Mouse (Mus musculus): ENCODE data around the gene Zdhhc7. TPM values are rescaled to one million over a fixed set of nuclear protein-coding genes. Genes with fewer than 3 reads are reported as not detected.

Gene Zdhhc7
- total RNA-seq, 2 experiments from 2014 or later: 37.7 to 40.4 TPM

- DNase-seq (ENCODE audit: low spot score in 2 of 2): no peak
Observed at GRCm38 (mm10) chr8:120037611-120038010, 63.7 kb downstream of the Zdhhc7 start.

- no peak for DNase-seq (ENCODE audit: low spot score in 2 of 2)
Observed at GRCm38 (mm10) chr8:120037199-120037598, 64.1 kb downstream of the Zdhhc7 start.

DNA sequence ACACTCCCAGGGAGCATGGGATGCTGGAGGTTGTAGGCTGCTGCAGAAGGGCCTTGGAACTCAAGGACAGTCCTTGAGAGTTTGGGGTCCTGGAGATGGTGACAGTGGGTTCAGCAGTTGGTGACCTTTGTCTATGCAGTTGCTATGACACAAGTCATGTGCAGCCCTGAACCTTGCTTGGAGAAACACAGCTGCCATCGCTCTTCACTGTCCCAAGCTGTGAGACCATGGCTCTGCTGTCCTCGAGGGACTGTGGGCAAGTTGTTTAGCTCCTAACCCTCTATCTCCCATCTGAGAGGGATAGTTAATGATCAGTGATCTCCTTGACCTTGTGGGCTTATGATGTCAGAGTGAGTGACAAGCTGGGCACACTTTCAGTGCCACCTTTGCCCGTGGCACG is 64.7 kb downstream of the Zdhhc7 start:
- no peak for DNase-seq (ENCODE audit: low spot score in 2 of 2)

DNA sequence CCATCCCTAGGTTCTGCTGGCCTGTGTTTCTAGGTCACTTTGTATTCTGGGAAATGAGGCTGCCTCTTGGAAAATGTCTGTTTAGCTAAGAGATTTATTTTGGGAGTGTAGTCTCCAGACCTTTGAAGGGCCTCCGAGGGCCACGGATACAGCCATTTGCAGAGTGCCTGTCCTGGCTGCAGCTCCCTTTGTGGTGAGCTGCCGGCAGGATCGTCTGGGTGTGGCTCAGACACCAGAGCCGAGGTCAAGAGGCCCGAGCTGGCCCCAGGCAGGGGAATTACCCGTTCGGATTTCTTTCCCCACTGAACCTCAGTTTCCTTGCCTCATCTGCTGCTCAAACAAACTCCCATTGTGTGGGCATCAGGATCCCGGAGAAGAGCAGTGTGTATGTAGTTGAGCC is 65.2 kb downstream of the Zdhhc7 start:
- no peak for DNase-seq (ENCODE audit: low spot score in 2 of 2)

DNA sequence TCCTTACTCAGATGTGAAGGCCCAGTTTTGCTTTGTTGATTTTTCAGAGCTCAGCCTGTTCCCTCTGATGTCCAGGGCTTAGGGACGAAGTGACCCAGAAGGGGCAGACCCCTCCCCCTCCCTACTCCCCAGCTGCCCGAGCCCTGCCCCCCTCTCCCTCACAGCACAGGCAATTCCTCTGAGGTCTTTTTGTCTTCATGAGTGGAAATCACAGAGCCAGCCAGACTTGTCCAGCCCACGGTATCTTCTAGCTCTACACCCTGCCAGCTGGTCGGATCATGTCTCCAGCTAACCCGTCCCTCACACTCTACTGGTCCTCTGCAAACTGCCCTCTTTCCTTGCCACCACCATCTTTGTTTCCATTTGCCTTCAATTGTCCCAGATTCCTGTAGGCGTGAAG is 66.8 kb downstream of the Zdhhc7 start:
- DNase-seq (ENCODE audit: low spot score in 2 of 2): no peak

- no peak for DNase-seq (ENCODE audit: low spot score in 2 of 2)
Observed at GRCm38 (mm10) chr8:120032549-120033208, 68.6 kb downstream of the Zdhhc7 start.

Other genes with a start within 250 kb of the Zdhhc7 start
- 1 to 10 TPM; 7.4 to 9.3 TPM for gene Klhl36, start 239.2 kb downstream of the Zdhhc7 start, total RNA-seq (2021)
- gene Usp10, start 191.1 kb downstream of the Zdhhc7 start, total RNA-seq (2021): 100 to 1,000 TPM in 1 of 2 experiments, 10 to 100 TPM in 1; 94.9 to 104 TPM
- not detected for gene Gm20388, start 190.6 kb downstream of the Zdhhc7 start, total RNA-seq (2021)
- gene Crispld2, start 109.0 kb downstream of the Zdhhc7 start, total RNA-seq (2021): 1 to 10 TPM; 2.2 to 2.9 TPM
- 10 to 100 TPM; 76.5 to 86.8 TPM for gene 6430548M08Rik, start 12.7 kb upstream of the Zdhhc7 start, total RNA-seq (2021)
- gene Fam92b, start 76.0 kb upstream of the Zdhhc7 start, total RNA-seq (2021): not detected
- gene Gse1, start 127.0 kb upstream of the Zdhhc7 start, total RNA-seq (2021): 10 to 100 TPM; 65.0 to 79.3 TPM